Mouse (Mus musculus) R1 (cell line): ENCODE measurements around the gene Pik3c2b.

Source experiments
- DNase-seq: peaks from one replicate; pipeline ENCODE4 v3.0.0-alpha.2; 2018; ENCODE audit warnings: low read depth, low spot score

Gene Pik3c2b

DNA sequence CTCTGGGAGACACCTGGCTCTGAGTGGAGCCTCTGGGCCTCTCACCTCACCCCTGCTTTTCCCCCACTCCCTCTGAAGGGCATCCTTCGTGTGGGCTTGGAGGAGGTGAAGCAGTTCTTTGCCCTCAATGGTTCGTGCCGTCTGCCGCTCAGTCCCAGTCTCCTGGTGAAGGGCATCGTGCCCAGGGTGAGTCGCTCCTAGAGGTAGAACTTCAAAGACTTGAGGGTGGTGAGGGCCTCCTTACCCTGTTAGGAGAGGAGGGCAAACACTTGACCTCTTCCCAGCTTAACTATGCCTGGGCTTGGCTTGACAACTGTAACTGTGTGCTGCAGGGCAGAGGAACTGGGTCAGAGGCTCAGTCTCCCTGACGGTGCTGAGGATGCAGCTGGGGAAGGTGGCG, 46.0 kb downstream of the Pik3c2b start:
- no peak for DNase-seq

DNA sequence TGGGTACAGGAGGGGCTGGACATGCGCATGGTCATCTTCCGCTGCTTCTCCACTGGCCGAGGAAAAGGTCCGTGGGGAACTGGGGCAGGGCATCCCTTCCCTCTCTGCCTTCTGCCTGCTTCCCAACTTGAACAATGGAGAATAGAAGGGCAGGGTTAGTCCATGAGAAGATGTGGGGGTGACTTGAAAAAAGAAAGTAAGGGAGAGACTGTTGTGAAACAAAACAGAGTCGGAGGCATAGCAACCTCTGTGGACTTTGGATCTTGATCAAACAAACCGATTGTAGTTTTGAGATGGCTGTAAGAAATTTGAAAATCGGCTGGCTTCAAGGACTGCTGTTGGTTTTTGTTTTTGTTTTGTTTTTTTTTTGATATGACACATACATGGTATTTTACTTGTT, 48.3 kb downstream of the Pik3c2b start:
- no peak for DNase-seq

DNA sequence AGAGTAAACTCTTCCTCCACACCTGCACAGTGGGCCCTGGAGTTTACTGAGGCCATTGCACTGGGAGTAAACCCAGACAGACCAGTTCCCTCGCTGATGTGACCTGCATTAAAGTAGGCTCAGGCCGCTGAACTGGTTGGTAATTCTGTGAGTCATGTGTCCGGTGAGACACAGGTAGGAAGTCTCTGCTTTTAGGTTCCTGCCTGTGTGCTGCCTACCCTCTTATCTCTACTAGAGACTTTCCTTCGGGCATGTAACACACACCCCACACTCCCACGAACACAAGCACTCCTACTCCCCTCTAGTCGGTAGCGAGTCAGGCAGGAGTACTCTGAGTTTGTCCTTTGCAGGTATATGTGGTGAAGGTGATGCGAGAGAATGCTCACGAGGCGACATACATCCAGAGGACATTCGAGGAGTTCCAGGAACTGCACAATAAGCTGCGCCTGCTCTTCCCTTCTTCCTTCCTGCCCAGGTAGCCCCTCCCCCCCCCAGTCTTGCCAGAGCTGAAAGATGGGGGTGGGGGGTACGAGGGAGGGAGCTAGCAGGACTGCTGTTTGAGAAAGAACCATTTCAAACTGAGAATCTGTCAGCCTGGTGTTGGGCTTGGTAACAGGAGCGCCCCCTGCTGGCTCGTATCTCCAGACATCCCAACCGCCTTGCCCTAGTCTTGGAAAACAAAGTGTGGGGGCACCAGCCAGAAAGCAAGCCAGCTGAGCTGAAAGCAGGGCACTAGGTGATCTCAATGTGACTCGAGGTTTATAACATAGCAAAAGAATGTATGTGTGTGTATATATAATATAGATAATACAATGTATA, 55.7 kb downstream of the Pik3c2b start:
- DNase-seq = peak; percentile 91

DNA sequence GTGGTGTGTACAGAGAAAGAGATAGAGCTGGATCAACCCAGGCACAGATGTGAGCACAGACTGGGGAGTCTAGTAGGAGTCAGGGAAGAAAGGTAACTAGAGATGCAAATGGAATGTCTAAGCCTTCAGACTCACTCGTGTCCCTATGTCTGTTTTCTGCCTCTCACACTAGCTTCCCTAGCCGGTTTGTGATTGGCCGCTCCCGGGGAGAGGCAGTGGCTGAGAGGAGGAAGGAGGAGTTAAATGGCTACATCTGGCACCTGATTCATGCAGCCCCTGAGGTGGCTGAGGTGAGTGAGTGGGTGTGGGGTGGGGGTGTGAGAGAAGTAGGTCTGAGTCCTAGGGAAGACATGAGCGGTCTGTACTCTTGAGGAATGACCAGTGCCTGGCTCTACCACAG, 56.6 kb downstream of the Pik3c2b start:
- peak; percentile 63 for DNase-seq

GRCm38 (mm10) chr1:133103315-133103714, 57.8 kb downstream of the Pik3c2b start:
- no peak for DNase-seq

GRCm38 (mm10) chr1:133103871-133104270, 58.4 kb downstream of the Pik3c2b start:
- DNase-seq = no peak

DNA sequence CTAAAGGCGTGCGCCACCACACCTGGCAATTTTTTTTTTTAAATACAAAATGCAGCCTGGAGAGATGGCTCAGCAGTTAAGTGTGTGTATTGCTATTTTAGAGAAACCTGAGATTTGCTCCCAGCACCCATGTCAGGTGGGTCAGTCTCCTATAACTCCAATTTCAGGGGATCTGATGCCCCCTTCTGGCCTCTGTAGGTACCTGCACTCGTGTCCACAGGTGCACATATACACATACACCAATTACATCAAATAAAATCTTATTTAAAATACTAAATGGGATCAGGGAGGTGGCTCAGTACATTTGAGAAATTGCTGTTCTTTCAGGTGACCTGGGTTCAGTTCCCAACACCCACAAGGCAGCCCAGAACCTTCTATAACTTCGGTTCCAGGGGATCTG, 70.6 kb downstream of the Pik3c2b start:
- DNase-seq = peak; percentile 74

- peak; percentile 98 for DNase-seq
Observed at GRCm38 (mm10) chr1:133118127-133118526, 72.7 kb downstream of the Pik3c2b start.

- no peak for DNase-seq
Observed at GRCm38 (mm10) chr1:133118844-133119243, 73.4 kb downstream of the Pik3c2b start.

DNA sequence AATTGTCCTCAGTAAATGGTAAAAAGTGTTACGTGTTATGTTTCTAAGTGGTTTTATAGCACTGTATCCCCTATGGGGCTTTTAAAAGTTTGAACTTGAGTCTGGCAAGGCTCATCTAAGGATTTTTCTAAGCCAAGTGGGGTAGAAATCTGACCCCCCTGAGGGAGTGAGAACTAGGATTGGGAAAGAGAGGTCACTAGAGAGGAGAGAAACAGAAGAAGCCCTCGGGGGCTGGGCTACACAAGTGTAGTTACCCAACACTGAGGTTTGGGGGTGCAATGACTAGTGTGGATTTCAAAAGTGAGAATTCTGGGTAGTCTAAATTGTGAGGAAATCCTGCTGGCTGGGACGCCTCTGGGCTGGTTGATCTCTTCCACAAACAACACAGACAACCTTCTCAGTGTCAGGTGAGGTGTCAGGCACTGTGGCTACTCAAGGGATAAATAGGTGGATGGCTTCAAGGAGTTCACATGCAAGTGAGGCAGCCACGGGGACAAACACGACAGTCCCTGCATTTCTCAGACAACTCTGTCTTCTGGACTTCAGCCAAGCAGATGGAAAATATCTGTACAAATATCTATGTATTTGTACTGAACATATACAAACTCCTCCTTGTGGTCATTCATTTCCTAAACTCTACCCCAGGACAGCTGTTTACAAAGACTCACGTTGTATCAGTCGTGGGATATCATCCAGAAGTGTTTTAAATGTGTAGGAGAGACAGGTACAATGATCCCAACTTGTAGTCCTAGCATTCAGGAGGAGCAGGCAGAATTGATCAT, 74.7 kb downstream of the Pik3c2b start:
- DNase-seq = no peak

DNA sequence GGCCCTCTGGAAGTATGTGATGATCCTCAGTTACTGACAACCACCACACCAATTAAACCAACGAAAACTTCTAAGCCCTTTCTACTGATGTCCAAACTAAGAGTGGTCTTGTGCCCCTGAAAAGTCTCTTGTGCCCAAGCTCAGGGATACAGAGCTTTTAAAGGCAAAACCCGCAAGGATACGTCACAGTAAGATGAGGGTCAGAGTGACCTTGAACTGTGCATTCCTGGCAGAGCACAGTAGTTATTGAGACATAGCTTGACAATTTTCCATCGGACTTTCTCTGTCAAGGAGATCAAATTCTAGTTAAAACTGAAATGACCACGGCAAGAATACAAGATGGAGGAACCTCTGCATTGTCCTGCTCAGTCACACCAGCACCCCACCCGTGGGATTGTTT, 75.8 kb downstream of the Pik3c2b start:
- DNase-seq = no peak

DNA sequence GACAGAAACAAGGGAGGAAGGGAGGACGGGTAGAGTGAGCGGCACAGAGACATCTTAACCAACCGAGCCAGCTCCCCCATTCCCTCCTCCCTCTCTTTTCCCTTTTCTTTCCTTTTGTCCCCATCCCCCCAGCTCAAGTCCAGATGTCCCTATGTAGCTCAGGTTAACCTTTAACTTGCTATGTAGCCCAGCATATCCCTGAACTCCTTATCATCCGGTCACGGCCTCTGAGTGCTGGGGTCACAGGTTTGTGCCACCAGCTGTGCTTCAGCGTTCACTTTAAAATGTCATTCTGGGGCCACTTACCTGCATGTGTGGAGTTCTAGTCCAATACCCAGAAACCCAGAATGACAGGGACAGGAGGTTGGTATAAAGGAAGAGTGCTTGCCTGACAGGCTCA, 78.7 kb downstream of the Pik3c2b start:
- DNase-seq = no peak

GRCm38 (mm10) chr1:133125640-133126364, 80.3 kb downstream of the Pik3c2b start:
- DNase-seq = peak; percentile 91

GRCm38 (mm10) chr1:133126365-133126740, 80.9 kb downstream of the Pik3c2b start:
- peak; percentile 55 for DNase-seq

DNA sequence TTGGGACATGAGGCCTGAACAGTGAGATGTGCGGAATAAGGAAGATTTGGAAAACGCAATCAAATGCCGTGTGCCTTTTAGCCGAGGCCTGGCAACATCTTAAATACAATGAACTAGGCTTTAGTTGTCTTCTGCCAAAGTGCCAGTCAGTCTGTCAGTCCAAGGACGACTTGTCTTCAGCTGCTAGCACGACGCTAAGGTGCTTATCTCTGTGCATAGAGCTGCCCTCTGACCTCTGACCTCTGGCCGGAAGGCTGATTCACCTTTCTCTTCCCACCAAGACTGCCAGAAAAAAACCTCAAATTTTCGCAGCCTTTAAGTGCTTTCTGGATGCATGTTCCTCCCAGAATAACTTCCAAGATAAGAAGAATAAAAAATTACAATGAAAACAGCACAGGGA, 81.9 kb downstream of the Pik3c2b start:
- DNase-seq = peak; percentile 63

DNA sequence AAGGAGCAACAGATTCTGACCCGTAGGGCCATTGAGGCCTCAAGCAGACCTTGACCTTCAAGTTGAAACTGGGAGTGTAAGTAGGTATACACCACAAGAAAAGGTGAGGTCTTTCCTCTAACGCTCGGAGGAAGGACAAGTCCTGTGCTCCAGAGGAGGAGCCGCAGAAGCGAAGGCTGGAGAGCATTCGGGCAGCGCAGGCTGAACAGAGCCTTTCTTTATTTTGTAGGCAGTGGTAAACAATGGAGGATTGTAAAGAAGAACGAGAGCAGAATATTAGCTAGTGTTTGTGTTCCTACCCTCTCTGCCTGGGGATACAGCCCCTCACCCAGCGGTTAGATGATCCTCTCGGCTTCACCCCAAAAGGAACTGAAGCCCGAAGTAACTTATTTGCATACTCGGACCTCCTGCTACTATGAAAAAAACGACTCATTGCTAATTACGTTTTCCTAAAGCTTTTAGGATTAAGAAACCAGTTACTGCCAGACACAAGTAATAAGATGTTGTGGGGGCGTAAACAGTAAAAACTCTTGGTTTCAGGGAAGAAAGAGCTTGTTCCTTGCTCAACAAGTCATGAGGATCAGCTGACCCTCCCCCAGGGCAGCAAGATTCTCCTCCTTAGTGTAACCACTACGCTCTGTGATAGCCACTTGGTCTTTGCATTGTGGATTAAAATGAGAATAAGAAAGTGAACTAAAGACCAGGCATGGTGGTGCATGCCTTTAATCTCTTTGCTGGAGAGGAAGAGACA, 84.2 kb downstream of the Pik3c2b start:
- peak; percentile 78 for DNase-seq

- peak; percentile 100 for DNase-seq
Observed at GRCm38 (mm10) chr1:133130638-133131560, 85.4 kb downstream of the Pik3c2b start, which contains the start of gene Ppp1r15b. Ppp1r15b (plus strand) TSS chr1:133131143.

- no peak for DNase-seq
Observed at GRCm38 (mm10) chr1:133131561-133131905, 86.1 kb downstream of the Pik3c2b start.

GRCm38 (mm10) chr1:133131936-133132335, 86.5 kb downstream of the Pik3c2b start:
- peak; percentile 31 for DNase-seq
